Mouse (Mus musculus): ENCODE measurements around the gene Bckdk.

- TF ChIP-seq CTCF (IDR thresholded peaks at IDR 0.05; ENCODE audit: extremely low read depth, insufficient read depth, low read length), result no peak
- no peak for TF ChIP-seq POLR2A (IDR thresholded peaks at IDR 0.05; ENCODE audit: extremely low read depth, insufficient read depth, low read length)
Observed at GRCm38 (mm10) chr7:127858258-127858657, 45.6 kb upstream of the Bckdk start.
